In genomic region chr15:98808651-98809134, GRCm38 (mm10) we compare ENCODE assay signal across 10 mouse cellular contexts. TPM values are rescaled to one million over a fixed set of nuclear protein-coding genes. Genes with fewer than 3 reads are reported as not detected.
DNase-seq lines count a peak whose midpoint lies in the region; ATAC-seq and TF ChIP-seq lines count a peak whose summit lies in the region.
"Had no signal": no experiment of that assay in that cellular context is flagged by ENCODE, and none has a peak within 500 bp of the region (broad histone marks: within the 10 kb centered on the region; RNA-seq: fewer than 3 reads in every experiment).

No protein-coding gene starts in this region.

- no peak for ATAC-seq in heart, postnatal 0 days (ENCODE audit: insufficient read depth, low read depth)
- ATAC-seq in embryonic facial prominence, embryonic 14.5 days (ENCODE audit: low read depth): no peak
- no peak for ATAC-seq in erythroid progenitor cell, adult 5-6 weeks (replicated peaks; ENCODE audit: low FRiP score, poor library complexity, severe bottlenecking)

- H3K36me3 ChIP-seq in heart, postnatal 0 days (replicated peaks; ENCODE audit: control insufficient read depth, insufficient read depth, low read length): peaks cover 25% of the 10 kb centered on the region
- H3K36me3 ChIP-seq in embryonic facial prominence, embryonic 14.5 days (ENCODE audit: control insufficient read depth, insufficient read depth, low read length): peaks cover 13% of the 10 kb centered on the region
- peaks cover 18% of the 10 kb centered on the region for H3K36me3 ChIP-seq in myocyte (ENCODE audit: control insufficient read depth, insufficient read depth)

- TF ChIP-seq POLR2A in myocyte (IDR thresholded peaks at IDR 0.05; ENCODE audit: insufficient read length, low read depth): no peak

- peaks cover 53% of the 10 kb centered on the region for H3K27me3 ChIP-seq in heart, postnatal 0 days (ENCODE audit: control insufficient read depth, insufficient read depth, low read length)
- H3K27me3 ChIP-seq in embryonic facial prominence, embryonic 14.5 days (replicated peaks; ENCODE audit: control insufficient read depth, insufficient read depth, low read length): peaks cover 64% of the 10 kb centered on the region
- H3K27me3 ChIP-seq in myocyte (ENCODE audit: control insufficient read depth, insufficient read depth, insufficient read length): peaks cover 21% of the 10 kb centered on the region

- 14% methylated on average over 6 of the region's 6 CpGs for WGBS in heart, postnatal 0 days
- WGBS in embryonic facial prominence, embryonic 14.5 days: 20% methylated on average over 6 of the region's 6 CpGs

- 0 out of 2 replicates have a peak overlapping the region, but pooled peaks have one; percentile 15 for H3K9ac ChIP-seq in heart, postnatal 0 days (replicated peaks; ENCODE audit: low read depth, low read length)
- H3K9ac ChIP-seq in embryonic facial prominence, embryonic 14.5 days (ENCODE audit: low read depth, low read length): 0 out of 2 replicates have a peak overlapping the region, but pooled peaks have one; percentile 22

- no peak overlapping the region for H3K27ac ChIP-seq in heart, postnatal 0 days (ENCODE audit: low read depth)
- no peak overlapping the region for H3K27ac ChIP-seq in embryonic facial prominence, embryonic 14.5 days (replicated peaks; ENCODE audit: low read depth, low read length)

- TF ChIP-seq CTCF in heart, postnatal 0 days (IDR thresholded peaks at IDR 0.05; ENCODE audit: low read depth): no peak

- no peaks in the 10 kb centered on the region for H3K79me2 ChIP-seq in myocyte (ENCODE audit: control insufficient read depth, insufficient read depth)

- DNase-seq in heart, postnatal 0 days (ENCODE audit: low spot score): no peak
- no peak for DNase-seq in heart, adult 8-10 months (ENCODE audit: low spot score)
- no peak for DNase-seq in embryonic facial prominence, embryonic 14.5 days (ENCODE audit: low spot score)
- DNase-seq in layer of hippocampus, adult 18-20 months (ENCODE audit: low spot score in 2 of 2): peak; percentile 90 to 94
- DNase-seq in cerebellum, adult 9-11 months: no peak
- DNase-seq in cerebellum, adult 11-12 months: no peak
- DNase-seq: lung, postnatal 14 days had no signal

- H3K4me1 ChIP-seq in heart, postnatal 0 days (ENCODE audit: control insufficient read depth, insufficient read depth): peaks cover 28% of the 10 kb centered on the region
- H3K4me1 ChIP-seq in embryonic facial prominence, embryonic 14.5 days (ENCODE audit: control insufficient read depth, insufficient read depth, low read length): peaks cover 20% of the 10 kb centered on the region

- H3K9me3 ChIP-seq in heart, postnatal 0 days (replicated peaks; ENCODE audit: control insufficient read depth, low read length): no peaks in the 10 kb centered on the region
- no peaks in the 10 kb centered on the region for H3K9me3 ChIP-seq in embryonic facial prominence, embryonic 14.5 days (ENCODE audit: control insufficient read depth, low read length)

- peak overlapping the region; percentile 43 for H3K4me3 ChIP-seq in heart, postnatal 0 days (ENCODE audit: low read depth, low read length)
- peak overlapping the region; percentile 48 for H3K4me3 ChIP-seq in embryonic facial prominence, embryonic 14.5 days (ENCODE audit: low read depth, low read length)
- no peak overlapping the region for H3K4me3 ChIP-seq in myocyte

- peak overlapping the region; percentile 68 for H3K4me2 ChIP-seq in heart, postnatal 0 days (ENCODE audit: low read depth, low read length)
- peak overlapping the region; percentile 75; the same call in 1 of the 2 replicates for H3K4me2 ChIP-seq in embryonic facial prominence, embryonic 14.5 days (ENCODE audit: low read depth, low read length)
- H3K4me2 ChIP-seq in myocyte (ENCODE audit: low read depth): peak overlapping the region; percentile 61

- no peak for TF ChIP-seq EP300 in heart, postnatal 0 days (IDR thresholded peaks at IDR 0.05; ENCODE audit: low read depth)

- no peak overlapping the region for H3ac ChIP-seq in myocyte (ENCODE audit: control insufficient read depth, insufficient read length)

TF ChIP-seq in myocyte, 11 proteins besides CTCF, POLR2A, EP300 and RAD21:
- TF ChIP-seq REST (IDR thresholded peaks at IDR 0.05; ENCODE audit: insufficient read depth, insufficient read length): no peak
- TF ChIP-seq TCF12 (IDR thresholded peaks at IDR 0.05; ENCODE audit: insufficient read depth, poor library complexity, severe bottlenecking): no peak
- no peak for TF ChIP-seq MAX (IDR thresholded peaks at IDR 0.05; ENCODE audit: low read depth)
- no peak for TF ChIP-seq CEBPB (IDR thresholded peaks at IDR 0.05; ENCODE audit: insufficient read depth, poor library complexity, severe bottlenecking)
- no peak for TF ChIP-seq TCF3 (IDR thresholded peaks at IDR 0.05; ENCODE audit: insufficient read length, low read depth)
- no peak for TF ChIP-seq POLR2AphosphoS2 (IDR thresholded peaks at IDR 0.05; ENCODE audit: insufficient read length, low read depth)
- no peak for TF ChIP-seq E2F4 (IDR thresholded peaks at IDR 0.05; ENCODE audit: insufficient read depth)
- no peak for TF ChIP-seq SRF (IDR thresholded peaks at IDR 0.05; ENCODE audit: control insufficient read depth, insufficient read length, low read depth)
- no peak for TF ChIP-seq USF1 (IDR thresholded peaks at IDR 0.05; ENCODE audit: low read depth)
- TF ChIP-seq MYOD1 (IDR thresholded peaks at IDR 0.05; ENCODE audit: control insufficient read depth in 1 of 3, insufficient read length in 2 of 3, low read depth in 2 of 3): no peak
- TF ChIP-seq MYOG (IDR thresholded peaks at IDR 0.05; ENCODE audit: control insufficient read depth in 1 of 3, insufficient read depth in 1 of 3, insufficient read length in 2 of 3, low read depth in 2 of 3): no peak

RNA-seq across cellular contexts. Expression of gene Ddn, which starts 0.6 kb away (rescaled TPM):
- total RNA-seq in heart, postnatal 0 days (2014; rRNA removed; ENCODE audit: low replicate concordance): 1.4 and 1.9 TPM in 2 replicates
- 0.11 TPM in 2 replicates for polyA plus RNA-seq in heart, postnatal 0 days (2015; fragmentation: Nextera tagmentation; extraction: Ambion mirVana)
- under 1 TPM; 0.63 to 0.84 (median 0.72) TPM for total RNA-seq in heart, adult 8-10 months (2022)
- 0.07 TPM in 1 of 2 replicates, not detected in the other for polyA plus RNA-seq in embryonic facial prominence, embryonic 14.5 days (2014; fragmentation: Nextera tagmentation; extraction: Ambion mirVana)
- total RNA-seq in layer of hippocampus, adult 18-20 months (2021): 1,000 to 10,000 TPM; 1,780 to 1,859 TPM
- 0.11 TPM for polyA plus RNA-seq in myocyte (2012; fragmentation: generic; extraction: Trizol)
- not detected in 2 replicates for total RNA-seq in erythroid progenitor cell, adult 5-6 weeks (2015; ENCODE audit: low replicate concordance)
- total RNA-seq in erythroid progenitor cell, adult 5-6 weeks (2017; ENCODE audit: low replicate concordance): not detected in 2 replicates

RNA-seq across cellular contexts. Expression of gene Wnt1, which starts 19.0 kb away (rescaled TPM):
- total RNA-seq in heart, postnatal 0 days (2014; rRNA removed; ENCODE audit: low replicate concordance): not detected in 2 replicates
- polyA plus RNA-seq in heart, postnatal 0 days (2015; fragmentation: Nextera tagmentation; extraction: Ambion mirVana): not detected in 2 replicates
- not detected for total RNA-seq in heart, adult 8-10 months (2022)
- polyA plus RNA-seq in embryonic facial prominence, embryonic 14.5 days (2014; fragmentation: Nextera tagmentation; extraction: Ambion mirVana): 0.10 TPM in 1 of 2 replicates, not detected in the other
- total RNA-seq in layer of hippocampus, adult 18-20 months (2021): not detected
- 0.06 TPM for polyA plus RNA-seq in myocyte (2012; fragmentation: generic; extraction: Trizol)
- not detected in 2 replicates for total RNA-seq in erythroid progenitor cell, adult 5-6 weeks (2015; ENCODE audit: low replicate concordance)
- total RNA-seq in erythroid progenitor cell, adult 5-6 weeks (2017; ENCODE audit: low replicate concordance): not detected in 2 replicates
- total RNA-seq: common myeloid progenitor, adult 5-6 weeks had no signal

RNA-seq across cellular contexts. Expression of gene Prkag1, which starts 22.6 kb away (rescaled TPM):
- 115 and 134 TPM in 2 replicates for total RNA-seq in heart, postnatal 0 days (2014; rRNA removed; ENCODE audit: low replicate concordance)
- polyA plus RNA-seq in heart, postnatal 0 days (2015; fragmentation: Nextera tagmentation; extraction: Ambion mirVana): 113 and 114 TPM in 2 replicates
- total RNA-seq in heart, adult 8-10 months (2022): 100 to 1,000 TPM in 2 of 4 experiments, 10 to 100 TPM in 2; 96.7 to 129 (median 109) TPM
- polyA plus RNA-seq in embryonic facial prominence, embryonic 14.5 days (2014; fragmentation: Nextera tagmentation; extraction: Ambion mirVana): 71.7 and 80.6 TPM in 2 replicates
- total RNA-seq in layer of hippocampus, adult 18-20 months (2021): 10 to 100 TPM; 50.6 to 51.1 TPM
- 99.7 TPM for polyA plus RNA-seq in myocyte (2012; fragmentation: generic; extraction: Trizol)
- 58.0 and 61.2 TPM in 2 replicates for total RNA-seq in erythroid progenitor cell, adult 5-6 weeks (2015; ENCODE audit: low replicate concordance)
- total RNA-seq in erythroid progenitor cell, adult 5-6 weeks (2017; ENCODE audit: low replicate concordance): 73.0 and 87.4 TPM in 2 replicates

RNA-seq across cellular contexts. Expression of gene Wnt10b, which starts 30.7 kb away (rescaled TPM):
- not detected in 2 replicates for total RNA-seq in heart, postnatal 0 days (2014; rRNA removed; ENCODE audit: low replicate concordance)
- polyA plus RNA-seq in heart, postnatal 0 days (2015; fragmentation: Nextera tagmentation; extraction: Ambion mirVana): 0.07 TPM in 1 of 2 replicates, not detected in the other
- under 1 TPM in 3 of 4 experiments, not detected in 1; 0.16 to 0.44 (median 0.26) TPM for total RNA-seq in heart, adult 8-10 months (2022)
- 4.1 and 4.3 TPM in 2 replicates for polyA plus RNA-seq in embryonic facial prominence, embryonic 14.5 days (2014; fragmentation: Nextera tagmentation; extraction: Ambion mirVana)
- under 1 TPM; 0.23 to 0.64 TPM for total RNA-seq in layer of hippocampus, adult 18-20 months (2021)
- polyA plus RNA-seq in myocyte (2012; fragmentation: generic; extraction: Trizol): 3.3 TPM
- 0.36 TPM in 1 of 2 replicates, not detected in the other for total RNA-seq in erythroid progenitor cell, adult 5-6 weeks (2015; ENCODE audit: low replicate concordance)
- total RNA-seq in erythroid progenitor cell, adult 5-6 weeks (2017; ENCODE audit: low replicate concordance): not detected in 2 replicates

RNA-seq across cellular contexts. Expression of gene Arf3, which starts 45.7 kb away (rescaled TPM):
- 27.6 and 28.7 TPM in 2 replicates for total RNA-seq in heart, postnatal 0 days (2014; rRNA removed; ENCODE audit: low replicate concordance)
- 15.9 and 17.3 TPM in 2 replicates for polyA plus RNA-seq in heart, postnatal 0 days (2015; fragmentation: Nextera tagmentation; extraction: Ambion mirVana)
- total RNA-seq in heart, adult 8-10 months (2022): 10 to 100 TPM; 18.0 to 20.9 (median 19.1) TPM
- 33.9 and 34.8 TPM in 2 replicates for polyA plus RNA-seq in embryonic facial prominence, embryonic 14.5 days (2014; fragmentation: Nextera tagmentation; extraction: Ambion mirVana)
- 100 to 1,000 TPM; 830 to 882 TPM for total RNA-seq in layer of hippocampus, adult 18-20 months (2021)
- 72.0 TPM for polyA plus RNA-seq in myocyte (2012; fragmentation: generic; extraction: Trizol)
- total RNA-seq in erythroid progenitor cell, adult 5-6 weeks (2015; ENCODE audit: low replicate concordance): 5.4 and 7.6 TPM in 2 replicates
- total RNA-seq in erythroid progenitor cell, adult 5-6 weeks (2017; ENCODE audit: low replicate concordance): 4.6 and 4.8 TPM in 2 replicates

Comparison
In these comparisons a context has a peak if more than half of its experiments do, and no peak if none do; other contexts are left out.
1. DNase-seq: peak in layer of hippocampus, adult 18-20 months (2 of 2); none in heart, postnatal 0 days (single experiment), heart, adult 8-10 months (single experiment), embryonic facial prominence, embryonic 14.5 days (single experiment), cerebellum, adult 9-11 months (single experiment) and cerebellum, adult 11-12 months (single experiment).
2. RNA of gene Ddn, which starts 0.6 kb away (total RNA-seq): 1,780 to 1,859 TPM in layer of hippocampus, adult 18-20 months; 1.4 to 1.9 TPM in heart, postnatal 0 days, 0.63 to 0.84 TPM in heart, adult 8-10 months and not detected in erythroid progenitor cell, adult 5-6 weeks; every median in the first group is over 100 times any median in the second.
3. Peak in every context shown above with its lines, with median percentiles within 50 percentile points of each other: H3K4me2 ChIP-seq.